Mouse (Mus musculus) spleen, adult 2 months (tissue): ENCODE measurements around the gene Zdhhc25. TPM values are rescaled to one million over a fixed set of nuclear protein-coding genes. Genes with fewer than 3 reads are reported as not detected.

Source experiments
- DNase-seq, 2 experiments: peaks; one replicate each; pipeline versions ENCODE4 v3.0.0 to v3.0.0-alpha.2; 2012 to 2021; ENCODE audit warnings: low spot score in 2 of 2, low read depth in 1 of 2
- H3K27ac ChIP-seq: fragments of 200-500 bp; 2 replicates; pipeline ENCODE4 v1.5.1; 2012; ENCODE audit warnings: low read length, inconsistent platforms; ENCODE audit not compliant: insufficient read depth
- H3K27me3 ChIP-seq: fragments of 200-500 bp; 2 replicates; pipeline ENCODE4 v1.6.1; 2012; ENCODE audit warnings: mild to moderate bottlenecking, moderate library complexity, low read length, inconsistent platforms; ENCODE audit not compliant: control insufficient read depth, insufficient read depth
- H3K36me3 ChIP-seq: fragments of 200-500 bp; 2 replicates; pipeline ENCODE4 v1.6.1; 2012; ENCODE audit warnings: mild to moderate bottlenecking, low read length, inconsistent platforms; ENCODE audit not compliant: control insufficient read depth, insufficient read depth
- H3K4me1 ChIP-seq: fragments of 200-500 bp; 2 replicates; pipeline ENCODE4 v1.6.1; 2011; ENCODE audit warnings: inconsistent platforms; ENCODE audit not compliant: control insufficient read depth, insufficient read depth, insufficient read length
- H3K4me3 ChIP-seq: fragments of 200-500 bp; 2 replicates; pipeline ENCODE4 v1.5.1; 2011; ENCODE audit warnings: mild to moderate bottlenecking, inconsistent platforms; ENCODE audit not compliant: insufficient read depth, insufficient read length; ENCODE audit errors: extremely low read depth
- CTCF ChIP-seq: fragments of 200-500 bp; IDR thresholded peaks from 2 replicates; pipeline ENCODE4 v1.5.1; 2011; ENCODE audit warnings: mild to moderate bottlenecking, inconsistent platforms; ENCODE audit not compliant: insufficient read depth, insufficient read length, insufficient replicate concordance; ENCODE audit errors: extremely low read depth
- POLR2A ChIP-seq: fragments of 200-500 bp; IDR thresholded peaks from 2 replicates; pipeline ENCODE4 v1.6.1; 2011; ENCODE audit warnings: low read depth, low read length, inconsistent platforms
- WGBS: fragments of 180-500 bp; shearing (Covaris S2); methylation state at CpG from one replicate; pipeline ENCODE4 v1.1.7; 2018; 5-methylcytosine and 5-hydroxymethylcytosine counted together
- polyA plus RNA-seq: library from polyadenylated mRNA; depleted of rRNA; stranded (reverse); fragments of >200 nt; gene quantifications from 2 replicates; pipeline ENCODE4 v1.2.3, GENCODE M21; 2012; rRNA removed

The Zdhhc25 gene
- not detected in 2 replicates for polyA plus RNA-seq

GRCm38 (mm10) chr15:88600002-88600401 lies at the start of gene Zdhhc25:
Zdhhc25 (plus strand) TSS chr15:88600302.
- Histone ChIP-seq H3K4me3 (no peak within 1 kb of the TSS), H3K27ac (no peak within 1 kb of the TSS), H3K4me1 (no peaks in the 10 kb centered on the region), H3K27me3 (no peaks in the 10 kb centered on the region), H3K36me3 (no peaks in the 10 kb centered on the region)
- 89% methylated on average over 4 of the region's 4 CpGs for WGBS
- no peak for DNase-seq
- TF ChIP-seq POLR2A: no peak
- TF ChIP-seq CTCF: no peak

GRCm38 (mm10) chr15:88552852-88553251 lies 47.2 kb upstream of the Zdhhc25 start:
- no peak for TF ChIP-seq POLR2A
- TF ChIP-seq CTCF: no peak
- no peaks in the 10 kb centered on the region for H3K36me3 ChIP-seq
- no peaks in the 10 kb centered on the region for H3K4me1 ChIP-seq
- no peak overlapping the region for H3K27ac ChIP-seq
- DNase-seq: no peak
- no peak overlapping the region for H3K4me3 ChIP-seq
- WGBS: 80% methylated on average over 9 of the region's 9 CpGs
- H3K27me3 ChIP-seq: no peaks in the 10 kb centered on the region

GRCm38 (mm10) chr15:88555476-88555875 lies 44.6 kb upstream of the Zdhhc25 start:
- no peak overlapping the region for H3K27ac ChIP-seq
- H3K36me3 ChIP-seq: no peaks in the 10 kb centered on the region
- WGBS: 24% methylated on average over 8 of the region's 8 CpGs
- no peak overlapping the region for H3K4me3 ChIP-seq
- no peaks in the 10 kb centered on the region for H3K4me1 ChIP-seq
- no peak for DNase-seq
- no peaks in the 10 kb centered on the region for H3K27me3 ChIP-seq
- TF ChIP-seq POLR2A (no peak), CTCF (peak; percentile 50; the same call in 1 of the 2 replicates)

- Histone ChIP-seq H3K27me3 (no peaks in the 10 kb centered on the region), H3K36me3 (no peaks in the 10 kb centered on the region), H3K27ac (no peak overlapping the region), H3K4me3 (no peak overlapping the region), H3K4me1 (no peaks in the 10 kb centered on the region)
- TF ChIP-seq CTCF: no peak
- DNase-seq: no peak
- WGBS: 65% methylated on average over 6 of the region's 6 CpGs
These were observed 39.5 kb upstream of the Zdhhc25 start for GRCm38 (mm10) chr15:88560637-88561036.

GRCm38 (mm10) chr15:88561058-88561730 lies 38.9 kb upstream of the Zdhhc25 start:
- Histone ChIP-seq H3K27ac (no peak overlapping the region), H3K4me3 (no peak overlapping the region), H3K36me3 (no peaks in the 10 kb centered on the region), H3K27me3 (no peaks in the 10 kb centered on the region), H3K4me1 (no peaks in the 10 kb centered on the region)
- TF ChIP-seq CTCF: no peak
- TF ChIP-seq POLR2A: no peak
- no peak for DNase-seq
- 15% methylated on average over 22 of the region's 22 CpGs for WGBS

GRCm38 (mm10) chr15:88565307-88565706 lies 34.8 kb upstream of the Zdhhc25 start:
- H3K27me3 ChIP-seq: no peaks in the 10 kb centered on the region
- no peaks in the 10 kb centered on the region for H3K36me3 ChIP-seq
- DNase-seq: no peak
- WGBS: 79% methylated on average over 9 of the region's 9 CpGs
- H3K4me3 ChIP-seq: no peak overlapping the region
- no peak overlapping the region for H3K27ac ChIP-seq
- no peaks in the 10 kb centered on the region for H3K4me1 ChIP-seq
- TF ChIP-seq CTCF (no peak), POLR2A (no peak)

GRCm38 (mm10) chr15:88565806-88566205 lies 34.3 kb upstream of the Zdhhc25 start:
- Histone ChIP-seq H3K27me3 (no peaks in the 10 kb centered on the region), H3K4me3 (no peak overlapping the region), H3K36me3 (no peaks in the 10 kb centered on the region), H3K4me1 (no peaks in the 10 kb centered on the region), H3K27ac (no peak overlapping the region)
- TF ChIP-seq CTCF (no peak), POLR2A (no peak)
- no peak for DNase-seq
- 76% methylated on average over 4 of the region's 4 CpGs for WGBS
